In genomic region chr9:61348616-61349015, GRCm38 (mm10) we compare ENCODE assay signal across 19 mouse cellular contexts. TPM values are rescaled to one million over a fixed set of nuclear protein-coding genes. Genes with fewer than 3 reads are reported as not detected.
A peak's percentile ranks its signal among the peaks of the same experiment; 100 is the strongest.
DNase-seq lines count a peak whose midpoint lies in the region; ATAC-seq and TF ChIP-seq lines count a peak whose summit lies in the region.
"Had no signal": no experiment of that assay in that cellular context is flagged by ENCODE, and none has a peak within 500 bp of the region (broad histone marks: within the 10 kb centered on the region; RNA-seq: fewer than 3 reads in every experiment).

No protein-coding gene starts in this region.

- H3K27ac ChIP-seq in forebrain, embryonic 10.5 days, result peak overlapping the region; percentile 60; the same call in 1 of the 2 replicates
- H3K27ac ChIP-seq in forebrain, embryonic 11.5 days (ENCODE audit: low read depth, low read length), result no peak overlapping the region
- H3K27ac ChIP-seq in hindbrain, embryonic 12.5 days, result no peak overlapping the region
- H3K27ac ChIP-seq in hindbrain, embryonic 16.5 days (ENCODE audit: low read depth, low read length), result no peak overlapping the region
- H3K27ac ChIP-seq: embryonic facial prominence, embryonic 12.5 days; embryonic facial prominence, embryonic 15.5 days; gastrocnemius, adult 2 months; hindbrain, embryonic 13.5 days; hindbrain, postnatal 0 days had no signal

- H3K9me3 ChIP-seq in forebrain, embryonic 10.5 days, result no peaks in the 10 kb centered on the region
- H3K9me3 ChIP-seq in forebrain, embryonic 11.5 days (ENCODE audit: control insufficient read depth, low read length), result no peaks in the 10 kb centered on the region
- H3K9me3 ChIP-seq in hindbrain, embryonic 12.5 days (replicated peaks), result no peaks in the 10 kb centered on the region
- no peaks in the 10 kb centered on the region for H3K9me3 ChIP-seq in hindbrain, embryonic 16.5 days (ENCODE audit: control insufficient read depth, low read length)
- H3K9me3 ChIP-seq: embryonic facial prominence, embryonic 12.5 days; embryonic facial prominence, embryonic 15.5 days; hindbrain, embryonic 13.5 days had no signal

- peaks cover 69% of the 10 kb centered on the region for H3K4me1 ChIP-seq in forebrain, embryonic 10.5 days
- H3K4me1 ChIP-seq in forebrain, embryonic 11.5 days (replicated peaks; ENCODE audit: control insufficient read depth, insufficient read depth, low read length), result no peaks in the 10 kb centered on the region
- peaks cover 46% of the 10 kb centered on the region for H3K4me1 ChIP-seq in hindbrain, embryonic 12.5 days
- peaks cover 8% of the 10 kb centered on the region for H3K4me1 ChIP-seq in hindbrain, embryonic 16.5 days (ENCODE audit: control insufficient read depth, insufficient read depth, low read depth, low read length)

- no peak for DNase-seq in forebrain, embryonic 10.5 days (ENCODE audit: extremely low spot score, low spot score)
- DNase-seq in forebrain, embryonic 11.5 days (ENCODE audit: low spot score), result no peak
- peak; percentile 84 for DNase-seq in brain, embryonic 14.5 days (ENCODE audit: low read depth)
- DNase-seq in left cerebral cortex, adult 9 months (ENCODE audit: low spot score in 2 of 2), result no peak
- DNase-seq: adrenal gland, adult 8-10 months; adrenal gland, postnatal 25 days; forebrain, postnatal 0 days; gastrocnemius, adult 2 months; gastrocnemius, postnatal 14 days had no signal

- TF ChIP-seq POLR2A in brain, embryonic 14.5 days (IDR thresholded peaks at IDR 0.05; ENCODE audit: borderline replicate concordance, extremely low read depth, insufficient read depth, insufficient read length, poor library complexity, severe bottlenecking), result no peak

- WGBS in forebrain, embryonic 10.5 days, result 74% methylated on average over 6 of the region's 6 CpGs
- 49% methylated on average over 6 of the region's 6 CpGs for WGBS in forebrain, embryonic 11.5 days
- WGBS in hindbrain, embryonic 12.5 days, result 45% methylated on average over 6 of the region's 6 CpGs
- 29% methylated on average over 6 of the region's 6 CpGs for WGBS in hindbrain, embryonic 16.5 days

- ATAC-seq in forebrain, embryonic 11.5 days (replicated peaks; ENCODE audit: low FRiP score), result no peak; the same call in 1 of the 2 replicates
- 0 out of 2 replicates have a peak, but pooled peaks have one; percentile 28 for ATAC-seq in hindbrain, embryonic 12.5 days (ENCODE audit: low FRiP score)
- ATAC-seq in hindbrain, embryonic 16.5 days, result no peak
- ATAC-seq: activated CD4-positive, CD25-positive, alpha-beta regulatory T cell, adult 4 months; forebrain, postnatal 0 days; hindbrain, postnatal 0 days; inflammation-experienced regulatory T-cells, adult 6 months; intestine, embryonic 16.5 days had no signal

- no peak overlapping the region for H3K9ac ChIP-seq in forebrain, embryonic 11.5 days (ENCODE audit: low read length)
- no peak overlapping the region for H3K9ac ChIP-seq in hindbrain, embryonic 12.5 days
- no peak overlapping the region for H3K9ac ChIP-seq in hindbrain, embryonic 16.5 days (ENCODE audit: low read depth, low read length)
- H3K9ac ChIP-seq: embryonic facial prominence, embryonic 12.5 days; embryonic facial prominence, embryonic 15.5 days; forebrain, postnatal 0 days; hindbrain, embryonic 13.5 days had no signal

- H3K27me3 ChIP-seq in forebrain, embryonic 10.5 days (ENCODE audit: poor library complexity, severe bottlenecking), result peaks cover 80% of the 10 kb centered on the region
- no peaks in the 10 kb centered on the region; the same call in 1 of the 2 replicates for H3K27me3 ChIP-seq in forebrain, embryonic 11.5 days (ENCODE audit: control insufficient read depth, insufficient read depth, low read length)
- H3K27me3 ChIP-seq in hindbrain, embryonic 12.5 days, result peaks cover 36% of the 10 kb centered on the region
- H3K27me3 ChIP-seq in hindbrain, embryonic 16.5 days (replicated peaks; ENCODE audit: control insufficient read depth, insufficient read depth, low read length), result no peaks in the 10 kb centered on the region; the same call in none of the 2 replicates

- H3K4me3 ChIP-seq in forebrain, embryonic 10.5 days, result no peak overlapping the region
- no peak overlapping the region for H3K4me3 ChIP-seq in forebrain, embryonic 11.5 days (ENCODE audit: low read depth, low read length)
- no peak overlapping the region for H3K4me3 ChIP-seq in hindbrain, embryonic 12.5 days
- no peak overlapping the region for H3K4me3 ChIP-seq in hindbrain, embryonic 16.5 days (ENCODE audit: low read length)
- H3K4me3 ChIP-seq: embryonic facial prominence, embryonic 12.5 days; embryonic facial prominence, embryonic 15.5 days; gastrocnemius, adult 2 months; hindbrain, embryonic 13.5 days had no signal

- no peak overlapping the region for H3K4me2 ChIP-seq in forebrain, embryonic 11.5 days (ENCODE audit: low read depth, low read length, severe bottlenecking)
- no peak overlapping the region for H3K4me2 ChIP-seq in hindbrain, embryonic 12.5 days (replicated peaks)
- no peak overlapping the region for H3K4me2 ChIP-seq in hindbrain, embryonic 16.5 days (ENCODE audit: low read length)
- H3K4me2 ChIP-seq: embryonic facial prominence, embryonic 12.5 days; embryonic facial prominence, embryonic 15.5 days; heart, embryonic 11.5 days; hindbrain, embryonic 13.5 days had no signal

- H3K36me3 ChIP-seq in forebrain, embryonic 10.5 days (replicated peaks), result no peaks in the 10 kb centered on the region
- H3K36me3 ChIP-seq in forebrain, embryonic 11.5 days (ENCODE audit: control insufficient read depth, insufficient read depth, low read length), result no peaks in the 10 kb centered on the region
- no peaks in the 10 kb centered on the region for H3K36me3 ChIP-seq in hindbrain, embryonic 12.5 days
- no peaks in the 10 kb centered on the region for H3K36me3 ChIP-seq in hindbrain, embryonic 16.5 days (ENCODE audit: control insufficient read depth, insufficient read depth, low read length)
- H3K36me3 ChIP-seq: embryonic facial prominence, embryonic 12.5 days; embryonic facial prominence, embryonic 15.5 days; hindbrain, embryonic 13.5 days had no signal

- no peak for TF ChIP-seq CTCF in brain, embryonic 14.5 days (IDR thresholded peaks at IDR 0.05; ENCODE audit: borderline replicate concordance, extremely low read depth, insufficient read depth, insufficient read length)

RNA-seq across cellular contexts. Expression of gene Tle3, which starts 23.6 kb away (rescaled TPM):
- 43.4 and 45.6 TPM in 2 replicates for polyA plus RNA-seq in forebrain, embryonic 10.5 days (2016; fragmentation: Nextera tagmentation; extraction: Ambion mirVana)
- 57.8 and 58.2 TPM in 2 replicates for polyA plus RNA-seq in forebrain, embryonic 11.5 days (2014; fragmentation: Nextera tagmentation; extraction: Ambion mirVana)
- 56.3 and 59.9 TPM in 2 replicates for polyA plus RNA-seq in hindbrain, embryonic 12.5 days (2016; fragmentation: Nextera tagmentation; extraction: Ambion mirVana)
- 19.5 and 23.0 TPM in 2 replicates for polyA plus RNA-seq in hindbrain, embryonic 16.5 days (2015; fragmentation: Nextera tagmentation; extraction: Ambion mirVana)
- 108 and 121 TPM in 2 replicates for polyA plus RNA-seq in brain, embryonic 14.5 days (2012; rRNA removed)
